Mouse (Mus musculus): ENCODE measurements around the gene Car11. TPM values are rescaled to one million over a fixed set of nuclear protein-coding genes. Genes with fewer than 3 reads are reported as not detected.

Car11 gene
- polyA plus RNA-seq, 1 experiment from 2014 or later = 0.36 TPM

- DNase-seq (ENCODE audit: low spot score) = no peak
These were observed 22.2 kb downstream of the Car11 start for GRCm38 (mm10) chr7:45721642-45722347.

GRCm38 (mm10) chr7:45722348-45722713 is 22.7 kb downstream of the Car11 start:
- DNase-seq (ENCODE audit: low spot score) = no peak

- no peak for DNase-seq (ENCODE audit: low spot score)
These were observed 23.7 kb downstream of the Car11 start for GRCm38 (mm10) chr7:45723301-45723700.

GRCm38 (mm10) chr7:45723781-45724180 is 24.1 kb downstream of the Car11 start:
- DNase-seq (ENCODE audit: low spot score) = no peak

- no peak for DNase-seq (ENCODE audit: low spot score)
These were observed 25.5 kb downstream of the Car11 start for GRCm38 (mm10) chr7:45725151-45725550.

GRCm38 (mm10) chr7:45725713-45726112 is 26.1 kb downstream of the Car11 start, which contains the start of gene Spaca4:
TSS of gene Spaca4 (minus strand) at chr7:45725813.
- no peak for DNase-seq (ENCODE audit: low spot score)

- no peak for DNase-seq (ENCODE audit: low spot score)
These were observed 26.8 kb downstream of the Car11 start for GRCm38 (mm10) chr7:45726419-45726818.

GRCm38 (mm10) chr7:45727625-45728024 is 28.0 kb downstream of the Car11 start:
- DNase-seq (ENCODE audit: low spot score) = no peak

GRCm38 (mm10) chr7:45730727-45731431 is 31.2 kb downstream of the Car11 start:
- peak; percentile 47 for DNase-seq (ENCODE audit: low spot score)

- peak; percentile 89 for DNase-seq (ENCODE audit: low spot score)
These were observed 33.8 kb downstream of the Car11 start for GRCm38 (mm10) chr7:45733477-45733876.

GRCm38 (mm10) chr7:45739162-45739763 is 39.6 kb downstream of the Car11 start:
- peak; percentile 91 for DNase-seq (ENCODE audit: low spot score)

- no peak for DNase-seq (ENCODE audit: low spot score)
These were observed 40.2 kb downstream of the Car11 start for GRCm38 (mm10) chr7:45739820-45740219.

- DNase-seq (ENCODE audit: low spot score) = no peak
These were observed 41.7 kb downstream of the Car11 start for GRCm38 (mm10) chr7:45741308-45741707.

- DNase-seq (ENCODE audit: low spot score) = peak; percentile 77
These were observed 42.1 kb downstream of the Car11 start for GRCm38 (mm10) chr7:45741777-45742176.

GRCm38 (mm10) chr7:45742338-45742737 is 42.7 kb downstream of the Car11 start:
- peak; percentile 50 for DNase-seq (ENCODE audit: low spot score)

GRCm38 (mm10) chr7:45744387-45744786 is 44.7 kb downstream of the Car11 start:
- DNase-seq (ENCODE audit: low spot score) = peak; percentile 30

GRCm38 (mm10) chr7:45746518-45746917 is 46.9 kb downstream of the Car11 start:
- DNase-seq (ENCODE audit: low spot score) = no peak

- no peak for DNase-seq (ENCODE audit: low spot score)
These were observed 47.8 kb downstream of the Car11 start for GRCm38 (mm10) chr7:45747450-45747849.

- no peak for DNase-seq (ENCODE audit: low spot score)
These were observed 48.5 kb downstream of the Car11 start for GRCm38 (mm10) chr7:45748110-45748509.

GRCm38 (mm10) chr7:45749401-45749800 is 49.8 kb downstream of the Car11 start:
- no peak for DNase-seq (ENCODE audit: low spot score)

GRCm38 (mm10) chr7:45750162-45750561 is 50.5 kb downstream of the Car11 start:
- no peak for DNase-seq (ENCODE audit: low spot score)

All from thymus, postnatal 0 days (tissue).